Mouse (Mus musculus) hindlimb bud, embryonic 11.5 days (tissue): ENCODE results near the gene Olfr293.

ENCODE experiments used
- DNase-seq: peaks from one replicate; pipeline ENCODE4 v3.0.0-alpha.2; 2012; ENCODE audit warnings: low read depth, low spot score; ENCODE audit errors: extremely low spot score

The Olfr293 gene

DNA sequence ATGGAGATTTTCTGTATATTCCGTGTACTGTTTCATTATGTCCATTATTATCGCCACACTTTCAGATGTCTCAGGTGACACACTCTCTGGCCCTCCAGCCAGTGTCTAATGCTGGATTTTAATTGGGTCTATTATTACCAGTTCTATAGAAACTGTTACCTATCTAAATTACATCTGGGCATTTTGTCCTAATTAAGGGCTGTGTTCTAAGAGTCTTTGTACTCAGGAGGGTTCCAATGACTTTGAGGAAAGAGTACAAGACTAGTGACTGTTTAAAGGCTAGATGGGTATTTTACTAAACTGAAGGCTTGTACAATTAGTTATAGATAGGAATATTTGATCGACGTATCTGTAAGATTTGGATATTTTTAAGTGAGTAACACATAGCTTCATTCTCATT lies at the start of gene Olfr293:
Gene Olfr293, plus strand, starts transcription at position 301 of the 400 bp plus-strand sequence.
- no peak for DNase-seq

DNA sequence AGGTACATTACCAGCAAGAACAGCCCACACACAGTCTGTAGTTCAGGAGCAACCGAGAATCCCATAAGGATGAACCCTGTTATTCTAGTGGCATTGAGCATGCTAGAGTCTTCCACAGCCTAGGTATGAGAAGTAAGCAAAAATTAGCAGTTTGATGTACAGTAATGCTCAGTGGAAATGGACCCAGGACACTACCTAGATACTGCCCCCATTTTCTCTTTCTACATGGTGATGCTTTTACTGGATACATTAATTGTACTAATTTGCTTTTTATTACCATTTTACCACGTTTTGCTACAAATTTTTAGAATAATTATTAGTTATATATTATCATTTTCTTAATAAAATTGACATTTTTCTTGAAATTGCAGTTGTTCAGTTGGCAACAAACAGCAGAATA lies 32.3 kb upstream of the Olfr293 start, which contains the start of gene Olfr294:
Gene Olfr294, minus strand, starts transcription at position 101 of the 400 bp plus-strand sequence.
- DNase-seq = no peak

DNA sequence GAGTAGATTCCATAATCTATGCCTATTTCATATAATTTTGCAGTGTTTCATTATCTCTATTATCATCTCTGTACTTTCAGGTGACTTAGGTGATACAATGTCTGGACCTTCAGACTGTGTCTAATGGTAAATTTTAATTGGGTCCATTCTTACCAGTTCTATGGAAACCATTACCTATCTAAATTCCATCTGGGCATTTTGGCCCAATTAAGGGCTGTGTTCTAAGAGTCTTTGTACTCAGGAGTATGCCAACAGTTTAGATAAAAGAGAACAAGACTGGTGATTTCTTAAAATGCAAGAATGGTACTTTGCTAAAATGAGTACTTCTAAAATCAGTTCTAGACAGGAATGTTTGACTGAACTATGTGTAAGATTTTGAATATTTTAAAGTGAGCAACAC lies 39.2 kb downstream of the Olfr293 start, which contains the start of gene Olfr292:
Gene Olfr292, plus strand, starts transcription at position 301 of the 400 bp plus-strand sequence.
- DNase-seq = no peak
